Mouse (Mus musculus): ENCODE measurements around the gene Cd22.

DNA sequence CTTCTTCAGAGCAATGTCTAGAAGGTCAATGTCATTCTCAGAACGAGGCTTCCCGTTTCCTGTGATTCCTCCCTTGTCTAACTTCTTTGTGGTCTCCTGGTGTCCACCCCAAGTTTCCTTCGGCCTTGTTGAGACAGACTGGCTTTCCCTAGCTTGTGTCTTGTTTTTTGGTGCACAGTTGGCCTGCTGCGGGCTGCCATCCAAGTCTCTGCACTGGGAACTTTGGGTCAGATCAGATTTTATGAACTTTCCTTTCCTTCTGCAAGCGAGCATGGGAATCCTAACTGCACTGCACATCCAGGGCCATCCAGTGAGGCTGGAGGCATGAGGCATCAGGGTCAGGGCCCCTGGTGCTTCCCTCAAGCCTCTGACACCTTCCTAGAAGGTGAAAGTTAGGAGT lies 58.6 kb downstream of the Cd22 start:
- TF ChIP-seq MAX (IDR thresholded peaks at IDR 0.05; ENCODE audit: low read length) (no peak), CHD2 (IDR thresholded peaks at IDR 0.05; ENCODE audit: low read length) (no peak), CTCF (IDR thresholded peaks at IDR 0.05 in 2 of 3, conservative IDR thresholded peaks at IDR 0.05 in 1 of 3; ENCODE audit: control insufficient read depth in 1 of 3, insufficient read depth in 1 of 3, low read depth in 2 of 3, low read length in 3 of 3, poor library complexity in 1 of 3, severe bottlenecking in 1 of 3) (no peak), HCFC1 (IDR thresholded peaks at IDR 0.05; ENCODE audit: low read depth, low read length) (no peak), USF2 (IDR thresholded peaks at IDR 0.05; ENCODE audit: borderline replicate concordance in 1 of 2, insufficient read depth in 1 of 2, low read depth in 1 of 2, low read length in 2 of 2) (no peak), USF1 (IDR thresholded peaks at IDR 0.05; ENCODE audit: low read depth, low read length) (no peak), POLR2A (IDR thresholded peaks at IDR 0.05; ENCODE audit: control insufficient read depth in 1 of 2, insufficient read depth in 1 of 2, low read depth in 1 of 2, low read length in 2 of 2, poor library complexity in 1 of 2) (no peak), TCF12 (IDR thresholded peaks at IDR 0.05; ENCODE audit: low read depth, low read length) (no peak)

All from MEL (cell line).